Mouse (Mus musculus) cerebellum, postnatal 25 days (tissue): Measurements from ENCODE around the gene Cpeb1.
"Not testable (repeated sequence)": the region's sequence is repeated elsewhere in the genome, so short reads cannot be mapped to it uniquely, and the experiment has no call there.

Experiments
- DNase-seq, 2 experiments: peaks; one replicate each; pipeline ENCODE4 v3.0.0; 2021; ENCODE audit warnings: mixed read lengths in 2 of 2

Gene Cpeb1

GRCm38 (mm10) chr7:81455155-81455651 is at the start of gene Cpeb1:
Cpeb1 (minus strand) TSS chr7:81455465.
- DNase-seq, result peak; percentile 61 to 72

GRCm38 (mm10) chr7:81501050-81501449 is 45.8 kb upstream of the Cpeb1 start:
- DNase-seq, result no peak

- no peak for DNase-seq
These were observed 42.9 kb upstream of the Cpeb1 start, which contains the start of gene BC048679 for GRCm38 (mm10) chr7:81498181-81498580. BC048679 (minus strand) TSS chr7:81498281.

- no peak for DNase-seq
These were observed 41.9 kb upstream of the Cpeb1 start for GRCm38 (mm10) chr7:81497171-81497570.

DNA sequence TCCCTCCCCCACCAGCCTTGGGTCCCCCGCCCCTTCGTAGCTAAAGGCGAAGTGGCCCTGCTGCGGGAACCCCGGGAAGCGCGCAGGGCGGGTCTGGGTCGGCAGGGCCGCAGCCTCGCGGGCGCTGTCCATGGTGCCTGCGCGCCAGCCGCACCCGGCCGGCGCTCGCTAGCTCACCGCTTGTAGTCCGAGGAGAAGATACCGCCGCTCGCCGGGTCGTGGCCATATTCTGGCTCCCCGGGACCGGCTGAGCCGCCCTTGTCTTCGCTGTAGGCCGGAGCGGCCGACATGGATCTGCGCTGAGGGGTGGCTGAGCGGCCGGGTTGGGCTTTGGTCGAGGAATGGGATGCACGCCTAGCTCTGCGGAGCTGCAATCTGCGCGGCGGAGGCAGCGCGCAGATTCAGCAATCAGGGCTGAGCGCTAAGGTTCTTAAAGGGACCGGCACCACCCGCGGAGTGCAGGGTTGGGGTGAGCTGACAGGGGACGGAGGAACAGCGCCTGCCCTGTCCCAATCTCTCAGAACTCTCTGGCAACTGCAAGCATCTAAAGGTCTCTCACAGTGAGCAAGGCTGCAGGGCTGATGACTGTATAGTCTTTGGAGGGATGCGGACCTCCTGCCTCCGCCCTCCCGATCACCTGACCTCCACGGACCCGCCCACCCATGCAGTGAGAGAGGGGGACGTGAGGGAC is 38.2 kb upstream of the Cpeb1 start, which contains the start of gene Ap3b2:
Gene Ap3b2, minus strand, starts transcription at position 595 of the 691 bp plus-strand sequence.
- DNase-seq, result peak; percentile 88 to 92

DNA sequence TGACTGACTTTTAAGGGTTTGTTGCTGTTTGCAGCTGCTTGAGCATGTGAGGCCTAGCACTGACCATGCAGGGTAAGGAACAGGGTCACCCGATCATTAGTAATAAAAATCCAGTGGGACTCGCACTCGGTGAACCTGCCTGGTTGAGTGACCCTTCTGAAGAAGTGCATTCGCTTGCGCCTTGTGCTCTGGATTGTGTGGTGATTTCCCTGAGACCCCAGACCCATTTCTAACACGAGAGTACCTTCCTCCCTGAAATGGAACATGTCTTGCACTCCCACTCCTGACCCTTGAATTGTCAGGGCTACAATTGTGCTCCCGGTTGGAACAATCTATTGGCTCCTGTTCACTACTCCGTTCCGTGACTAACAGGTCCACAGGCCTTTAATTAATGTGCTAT is 37.4 kb upstream of the Cpeb1 start:
- peak in 1 of 2 experiments; percentile 24 for DNase-seq

DNA sequence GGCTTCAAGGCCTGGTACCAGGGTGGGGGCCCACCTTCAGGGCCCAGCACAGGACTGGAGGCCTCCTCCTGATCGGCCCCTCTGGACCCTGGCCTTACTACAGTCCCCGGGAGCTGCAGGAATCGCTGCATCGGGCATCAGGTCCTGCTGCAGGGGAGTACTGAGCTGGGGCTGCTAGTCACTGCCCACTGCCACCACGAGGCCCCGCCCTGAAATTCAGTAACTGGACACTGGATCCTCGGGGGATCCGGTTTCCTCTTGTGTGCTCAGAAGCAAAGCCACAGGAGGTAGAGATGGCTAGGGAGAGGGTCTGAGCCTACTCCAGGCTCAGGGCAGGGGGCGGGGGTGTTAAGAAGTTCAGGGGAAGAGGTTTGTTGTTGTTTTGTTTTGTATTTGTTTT is 34.4 kb upstream of the Cpeb1 start:
- DNase-seq, result no peak

DNA sequence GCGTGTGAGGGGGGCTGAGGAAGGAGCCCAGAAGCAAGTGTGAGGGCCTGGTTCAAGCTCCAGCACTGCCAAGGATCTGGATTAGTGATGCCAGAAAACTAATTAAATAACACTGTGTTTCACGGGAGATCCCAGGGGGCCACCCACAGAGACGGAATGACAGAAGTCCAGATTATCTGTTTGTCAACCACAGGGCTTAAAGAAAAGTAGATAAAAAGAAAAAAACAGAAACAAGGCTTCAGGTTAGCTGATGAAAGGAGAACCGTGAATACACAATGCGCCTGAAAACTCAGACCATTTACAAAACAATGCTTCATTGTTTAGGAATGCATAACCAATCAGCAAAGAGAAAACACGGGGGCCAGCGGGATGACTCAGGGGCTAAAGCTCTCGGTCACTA is 25.5 kb upstream of the Cpeb1 start:
- DNase-seq, result peak in 1 of 2 experiments; percentile 61

DNA sequence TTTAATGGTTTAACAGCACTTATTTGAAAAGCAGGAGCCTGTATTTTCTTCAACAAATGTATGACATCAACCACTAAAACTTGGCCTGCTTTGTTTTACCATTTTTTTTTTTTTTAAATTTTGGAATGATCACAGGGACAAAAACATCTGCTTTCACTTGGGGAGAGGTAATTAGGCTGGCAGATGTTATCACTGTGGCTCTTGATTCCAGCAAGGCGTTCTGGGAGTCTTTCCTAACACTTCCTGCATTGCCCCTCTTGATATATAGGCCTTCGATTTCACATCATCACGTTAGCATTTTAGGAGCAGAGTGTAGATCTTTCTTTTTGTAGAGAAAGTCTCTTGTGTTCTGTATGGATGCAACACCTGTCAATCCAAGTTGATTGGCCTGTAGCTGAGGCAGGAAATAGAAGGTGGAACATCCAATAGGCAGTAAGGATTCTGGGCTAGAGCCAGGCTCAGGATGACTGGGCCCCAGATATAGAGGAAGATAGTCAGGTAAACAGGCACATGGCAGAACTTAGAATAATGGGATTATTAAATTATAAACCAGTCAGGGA is 24.3 kb upstream of the Cpeb1 start:
- DNase-seq, result no peak

- DNase-seq, result not testable (repeated sequence)
These were observed 23.0 kb upstream of the Cpeb1 start for GRCm38 (mm10) chr7:81478261-81478660.

DNA sequence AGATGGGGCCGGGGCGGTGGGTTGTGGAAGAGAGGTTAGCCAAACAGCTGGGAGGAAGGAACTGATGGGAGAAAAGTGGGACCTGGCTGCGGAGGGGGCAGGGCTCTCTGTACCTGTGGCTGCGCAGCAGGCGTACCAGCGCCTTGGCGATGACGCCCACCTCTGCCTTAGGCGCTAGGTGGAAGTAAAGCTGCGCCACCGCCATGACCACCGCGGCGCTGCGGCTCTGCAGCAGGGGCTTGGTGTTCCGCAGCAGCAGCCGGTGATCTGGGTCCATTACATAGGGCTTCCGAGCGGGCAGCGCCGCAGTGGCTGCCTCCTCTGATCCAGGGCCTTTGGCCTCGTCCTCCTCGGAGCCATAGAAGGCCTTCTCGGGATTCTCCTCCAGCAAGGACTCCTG is 21.6 kb upstream of the Cpeb1 start:
- no peak for DNase-seq

DNA sequence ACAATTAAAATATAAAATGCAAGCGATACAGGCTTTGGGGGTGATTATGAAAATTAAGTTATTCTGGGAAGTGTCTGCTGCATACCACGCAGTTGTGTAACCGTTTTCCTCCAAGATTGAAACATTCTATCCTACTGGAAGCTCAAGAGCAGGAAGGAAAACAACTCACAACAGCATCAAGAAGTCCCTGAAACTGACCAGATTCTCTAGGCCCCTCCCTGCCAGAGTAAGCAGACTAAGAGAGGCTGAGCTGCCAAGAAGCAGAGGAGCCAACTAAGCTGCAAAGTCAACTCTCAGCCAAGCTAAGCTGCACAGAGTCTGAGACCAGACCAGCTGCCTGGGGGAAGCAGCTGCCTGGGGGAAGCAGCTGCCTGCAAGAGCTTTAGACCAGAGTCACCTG is 20.0 kb upstream of the Cpeb1 start:
- DNase-seq, result no peak

- no peak for DNase-seq
These were observed 9.7 kb upstream of the Cpeb1 start for GRCm38 (mm10) chr7:81464906-81465450.

DNA sequence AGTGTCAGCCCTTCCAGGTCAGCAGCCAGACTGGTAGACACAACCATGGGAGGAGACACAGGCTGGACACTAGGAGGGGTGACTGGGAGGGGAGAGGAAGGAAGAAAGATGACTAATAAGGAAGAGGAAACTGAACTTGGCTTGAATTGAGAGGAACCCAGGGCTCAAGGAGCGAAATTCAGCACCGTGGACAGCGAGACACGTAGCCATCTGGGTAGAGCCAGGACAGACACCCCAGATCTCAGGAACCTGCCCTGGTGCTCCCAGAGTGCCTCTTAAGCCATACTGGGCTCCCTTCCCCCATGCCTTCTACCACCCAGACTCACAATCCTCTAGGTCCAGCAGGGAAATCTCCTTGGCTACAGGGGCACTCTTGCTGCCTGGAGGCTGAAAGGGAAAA is 8.9 kb upstream of the Cpeb1 start:
- no peak for DNase-seq

- DNase-seq, result no peak
These were observed 7.5 kb upstream of the Cpeb1 start for GRCm38 (mm10) chr7:81462815-81463214.

DNA sequence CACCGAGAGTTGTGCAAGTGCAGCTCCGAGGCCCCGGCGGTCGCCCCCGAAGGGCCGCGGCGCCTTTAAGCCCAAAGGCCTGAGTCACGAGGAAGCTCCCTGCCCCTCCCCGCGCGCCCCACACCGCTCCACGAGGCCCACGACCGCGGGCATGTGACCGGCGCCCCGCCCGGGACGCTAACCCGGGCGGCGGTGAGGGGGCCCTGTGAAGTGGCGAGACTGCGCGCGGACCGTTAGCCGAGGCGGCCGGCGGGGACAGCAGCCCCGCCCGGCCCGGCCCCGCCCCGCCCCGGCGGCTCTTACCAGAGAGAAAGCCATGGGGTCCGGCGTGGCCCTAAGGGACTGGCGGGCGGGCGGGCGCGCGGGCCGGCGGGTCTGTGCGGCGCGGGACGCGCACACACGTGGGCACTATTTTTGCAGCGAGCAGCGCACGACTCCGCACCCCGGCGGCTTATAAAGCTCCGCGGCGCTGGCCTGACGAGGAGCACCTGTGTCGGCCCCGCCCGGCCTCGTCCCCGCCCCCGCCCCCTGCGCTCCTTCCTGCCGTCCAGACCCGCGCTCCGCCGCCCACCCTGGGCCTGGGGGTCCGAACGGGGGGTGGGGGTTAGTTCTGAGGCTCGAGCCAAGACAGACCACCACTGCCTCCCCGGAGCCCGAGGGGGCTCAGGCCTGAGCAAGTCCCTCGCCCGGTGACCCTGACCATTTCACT is 780 bp downstream of the Cpeb1 start:
- peak; percentile 61 to 75 for DNase-seq

DNA sequence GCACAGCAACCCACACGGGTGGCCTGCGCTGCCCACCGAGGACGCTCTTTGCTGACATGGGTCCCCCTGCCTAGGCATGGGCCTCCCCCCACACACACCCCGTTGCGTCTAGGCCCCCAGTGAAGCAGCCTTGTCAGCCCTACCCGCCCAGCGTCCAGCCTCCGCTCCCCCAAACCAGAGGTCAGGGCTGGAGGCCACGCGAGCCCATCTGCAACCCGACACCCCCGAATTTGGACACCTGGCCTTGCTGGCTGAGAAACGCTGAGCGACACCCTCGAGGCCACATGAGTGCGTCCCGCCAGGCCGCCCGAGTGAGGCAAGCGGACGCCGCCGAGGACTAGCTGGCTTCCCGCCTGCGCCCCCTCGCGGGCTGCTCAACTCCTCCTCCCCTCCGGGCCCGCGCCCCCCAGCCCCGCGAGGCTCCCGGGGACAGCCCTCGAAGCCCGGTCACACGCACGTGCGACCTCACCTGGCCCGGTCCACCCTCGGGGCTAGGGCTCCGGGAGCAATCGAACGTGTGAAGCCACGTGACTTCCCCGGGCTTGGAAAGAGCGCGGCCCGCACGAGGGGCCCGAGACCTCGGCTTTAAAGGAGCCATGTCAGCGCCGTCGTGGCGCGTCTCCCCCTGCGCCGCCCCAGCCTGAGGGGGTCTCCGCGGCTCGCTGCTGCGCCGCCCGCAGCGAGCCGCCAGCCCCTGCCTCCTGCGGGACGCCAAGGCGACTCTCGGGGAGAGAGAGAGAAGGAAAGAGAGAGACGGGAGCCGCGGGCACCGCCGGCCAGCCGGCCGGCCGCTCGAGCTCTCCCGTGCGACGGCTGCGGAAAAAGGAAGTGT is 1.6 kb downstream of the Cpeb1 start:
- DNase-seq, result peak; percentile 41 to 50

DNA sequence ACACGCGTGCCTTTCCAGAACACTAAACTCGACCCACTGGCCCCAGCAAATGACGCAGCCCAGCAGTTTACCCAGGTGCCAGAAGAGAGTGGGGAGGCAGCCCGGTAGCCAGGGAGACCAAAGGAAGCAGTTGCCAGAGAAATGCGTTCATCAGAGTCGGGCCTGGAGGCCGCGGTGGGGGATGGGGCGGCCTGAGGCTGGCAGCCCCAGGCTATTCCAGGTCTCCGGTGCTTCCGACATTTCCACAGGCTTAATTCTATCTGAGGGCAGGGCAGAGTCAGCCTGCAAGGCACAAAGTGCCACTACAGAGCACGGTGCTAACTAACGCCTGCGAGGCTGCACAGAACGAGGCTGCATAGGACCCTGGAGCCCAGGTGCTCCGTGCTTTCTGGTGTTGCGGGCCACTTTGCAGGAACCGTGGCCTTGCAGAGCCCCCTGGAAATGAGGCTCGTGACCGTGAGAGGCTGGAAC is 2.3 kb downstream of the Cpeb1 start:
- peak; percentile 18 to 37 for DNase-seq

GRCm38 (mm10) chr7:81398957-81399356 is 56.3 kb downstream of the Cpeb1 start:
- peak in 1 of 2 experiments; percentile 31 for DNase-seq

- no peak for DNase-seq
These were observed 75.9 kb downstream of the Cpeb1 start for GRCm38 (mm10) chr7:81379363-81379762.

DNA sequence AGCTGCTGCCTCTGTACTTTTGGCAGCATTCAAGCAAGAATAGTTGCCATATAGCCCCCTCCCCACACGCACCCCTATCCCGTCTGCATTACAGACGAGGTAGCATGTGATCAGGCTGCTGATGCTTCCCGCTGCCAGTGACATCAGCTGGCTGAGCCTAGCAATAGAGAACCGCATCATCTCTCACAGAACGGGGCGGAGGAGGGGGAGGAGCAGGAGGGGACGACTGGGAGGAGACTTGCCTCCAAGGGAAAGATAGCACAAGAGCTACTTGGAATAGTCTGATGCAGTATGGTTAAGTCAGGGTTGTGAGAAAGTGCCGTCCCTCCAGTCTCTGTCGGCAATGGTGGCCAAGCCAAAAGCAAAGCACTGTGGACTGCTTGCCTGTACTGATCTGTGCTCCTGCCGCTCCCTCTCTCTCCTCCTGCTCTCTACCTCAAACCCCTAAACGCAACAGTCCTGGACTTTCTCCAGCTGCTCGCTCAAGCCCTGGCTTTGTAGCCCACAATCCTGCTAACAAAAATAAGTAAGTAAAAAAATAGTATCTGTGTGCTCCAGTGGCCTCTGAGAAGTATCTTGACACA is 82.8 kb downstream of the Cpeb1 start:
- DNase-seq, result peak; percentile 24 to 59

DNA sequence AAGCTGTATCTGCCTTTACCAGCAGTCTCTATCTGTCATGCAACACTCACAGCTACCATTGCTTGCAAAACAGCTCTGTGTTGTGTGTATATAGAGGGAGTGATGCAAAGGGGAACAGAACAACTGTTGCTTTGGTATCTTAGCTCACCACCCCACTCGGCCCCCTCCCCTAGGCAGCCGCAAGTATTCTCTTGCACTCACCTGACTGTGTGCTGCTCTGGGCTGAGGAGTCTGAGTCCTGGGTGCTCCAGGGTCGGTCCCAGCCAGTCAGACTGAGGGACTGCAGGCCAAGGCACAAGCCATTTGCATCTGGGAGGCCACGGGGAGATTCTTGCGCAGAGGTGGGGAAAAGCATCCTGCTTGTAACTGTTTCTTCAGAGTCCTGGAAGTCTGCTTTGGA is 83.5 kb downstream of the Cpeb1 start:
- DNase-seq, result no peak
